Mouse (Mus musculus) urinary bladder, postnatal 36 days (tissue): Measurements from ENCODE around the gene Cep128.
"Not testable (repeated sequence)": the region's sequence is repeated elsewhere in the genome, so short reads cannot be mapped to it uniquely, and the experiment has no call there.

ENCODE experiments used
- DNase-seq, 2 experiments: peaks; one replicate each; pipeline ENCODE4 v3.0.0; 2022; ENCODE audit warnings: low spot score in 2 of 2, mixed read lengths in 1 of 2

Cep128 gene

GRCm38 (mm10) chr12:91063337-91064015 lies 320.7 kb downstream of the Cep128 start:
- DNase-seq = no peak

GRCm38 (mm10) chr12:91062681-91063080 lies 321.5 kb downstream of the Cep128 start:
- DNase-seq = no peak

GRCm38 (mm10) chr12:91059704-91060318 lies 324.4 kb downstream of the Cep128 start:
- no peak for DNase-seq

- no peak for DNase-seq
Measured at GRCm38 (mm10) chr12:91056885-91057284, 327.3 kb downstream of the Cep128 start.

GRCm38 (mm10) chr12:91052301-91052700 lies 331.9 kb downstream of the Cep128 start:
- DNase-seq = no peak

GRCm38 (mm10) chr12:91050593-91051325 lies 333.4 kb downstream of the Cep128 start:
- peak; percentile 39 to 52 for DNase-seq

- DNase-seq = no peak
Measured at GRCm38 (mm10) chr12:91041363-91041762, 342.8 kb downstream of the Cep128 start.

GRCm38 (mm10) chr12:91040267-91040905 lies 343.8 kb downstream of the Cep128 start:
- no peak for DNase-seq

GRCm38 (mm10) chr12:91029116-91029515 lies 355.1 kb downstream of the Cep128 start:
- DNase-seq = no peak

- DNase-seq = no peak
Measured at GRCm38 (mm10) chr12:91027681-91028080, 356.5 kb downstream of the Cep128 start.

- no peak for DNase-seq
Measured at GRCm38 (mm10) chr12:91027100-91027499, 357.1 kb downstream of the Cep128 start.

- DNase-seq = no peak
Measured at GRCm38 (mm10) chr12:91015075-91015474, 369.1 kb downstream of the Cep128 start.

GRCm38 (mm10) chr12:91013043-91013442 lies 371.2 kb downstream of the Cep128 start:
- DNase-seq = no peak

- no peak for DNase-seq
Measured at GRCm38 (mm10) chr12:91012184-91012583, 372.0 kb downstream of the Cep128 start.

GRCm38 (mm10) chr12:91008736-91009135 lies 375.5 kb downstream of the Cep128 start:
- no peak for DNase-seq

- DNase-seq = no peak
Measured at GRCm38 (mm10) chr12:91008170-91008569, 376.0 kb downstream of the Cep128 start.

- DNase-seq = no peak
Measured at GRCm38 (mm10) chr12:90997539-90997938, 386.7 kb downstream of the Cep128 start.

- no peak for DNase-seq
Measured at GRCm38 (mm10) chr12:90993331-90993730, 390.9 kb downstream of the Cep128 start.

GRCm38 (mm10) chr12:90987782-90988181 lies 396.4 kb downstream of the Cep128 start:
- no peak for DNase-seq

GRCm38 (mm10) chr12:90987259-90987658 lies 396.9 kb downstream of the Cep128 start:
- no peak for DNase-seq

- DNase-seq = no peak
Measured at GRCm38 (mm10) chr12:90982018-90982417, 402.2 kb downstream of the Cep128 start.

GRCm38 (mm10) chr12:90976406-90976805 lies 407.8 kb downstream of the Cep128 start:
- not testable (repeated sequence) for DNase-seq
